ENCODE assay signal across 23 mouse cellular contexts in the genomic region with DNA sequence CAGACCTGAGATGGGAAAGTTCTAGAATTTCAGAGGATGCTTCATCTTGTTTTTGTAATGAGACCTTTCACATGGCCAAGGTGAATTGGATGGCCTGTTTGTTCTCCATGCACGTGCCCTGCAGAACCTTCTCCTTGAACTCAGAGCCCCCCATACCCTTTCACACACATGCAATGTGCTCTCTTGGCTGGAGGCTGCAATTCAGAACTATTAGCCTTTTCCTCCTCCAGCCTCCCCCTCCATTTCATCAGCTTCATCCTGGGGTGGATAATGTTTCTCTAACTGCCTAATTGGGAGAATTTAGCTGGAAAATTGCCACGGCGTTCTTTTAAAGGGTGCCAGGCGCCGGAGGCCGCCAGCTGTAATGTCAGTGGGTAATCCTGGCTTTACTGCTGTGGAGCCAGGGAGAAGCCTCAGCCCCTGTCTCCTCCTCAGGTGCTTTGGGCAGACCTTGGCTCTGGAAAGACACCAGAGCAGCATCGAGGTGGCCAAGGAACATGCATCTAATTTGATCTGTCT.
A peak's percentile ranks its signal among the peaks of the same experiment; 100 is the strongest.
DNase-seq lines count a peak whose midpoint lies in the region; ATAC-seq and TF ChIP-seq lines count a peak whose summit lies in the region.
"Had no signal": no experiment of that assay in that cellular context is flagged by ENCODE, and none has a peak within 500 bp of the region (broad histone marks: within the 10 kb centered on the region; RNA-seq: fewer than 3 reads in every experiment).

No protein-coding gene starts in this region.

- H3K4me2 ChIP-seq in hindbrain, postnatal 0 days (ENCODE audit: low read depth, low read length), result no peak overlapping the region
- no peak overlapping the region for H3K4me2 ChIP-seq in hindbrain, embryonic 13.5 days
- no peak overlapping the region for H3K4me2 ChIP-seq in midbrain, postnatal 0 days (ENCODE audit: low read depth, low read length, poor library complexity, severe bottlenecking)
- H3K4me2 ChIP-seq in midbrain, embryonic 11.5 days, result no peak overlapping the region
- no peak overlapping the region for H3K4me2 ChIP-seq in forebrain, embryonic 15.5 days (replicated peaks)
- H3K4me2 ChIP-seq: limb, embryonic 13.5 days; liver, embryonic 15.5 days; midbrain, embryonic 15.5 days; neural tube, embryonic 15.5 days had no signal

- H3K4me1 ChIP-seq in hindbrain, postnatal 0 days (ENCODE audit: insufficient read depth, low read length), result 0 out of 2 replicates have a peak, but pooled peaks cover 11% of the 10 kb centered on the region
- peaks cover 5% of the 10 kb centered on the region for H3K4me1 ChIP-seq in hindbrain, embryonic 13.5 days (replicated peaks)
- H3K4me1 ChIP-seq in midbrain, postnatal 0 days (ENCODE audit: insufficient read depth, low read length), result no peaks in the 10 kb centered on the region
- H3K4me1 ChIP-seq in midbrain, embryonic 11.5 days (ENCODE audit: control insufficient read depth, insufficient read depth, low read length), result no peaks in the 10 kb centered on the region
- H3K4me1 ChIP-seq in forebrain, embryonic 15.5 days, result peaks cover 18% of the 10 kb centered on the region
- H3K4me1 ChIP-seq: liver, embryonic 15.5 days; megakaryocyte, embryonic 14.5 days had no signal

- H3K36me3 ChIP-seq in hindbrain, postnatal 0 days (ENCODE audit: insufficient read depth, low read length), result no peaks in the 10 kb centered on the region
- no peaks in the 10 kb centered on the region for H3K36me3 ChIP-seq in hindbrain, embryonic 13.5 days
- no peaks in the 10 kb centered on the region for H3K36me3 ChIP-seq in midbrain, postnatal 0 days (ENCODE audit: insufficient read depth, low read length)
- no peaks in the 10 kb centered on the region for H3K36me3 ChIP-seq in midbrain, embryonic 11.5 days (ENCODE audit: control insufficient read depth, insufficient read depth, low read length)
- H3K36me3 ChIP-seq in forebrain, embryonic 15.5 days, result no peaks in the 10 kb centered on the region
- H3K36me3 ChIP-seq: limb, embryonic 13.5 days; liver, embryonic 15.5 days; midbrain, embryonic 15.5 days; neural tube, embryonic 15.5 days had no signal

- H3K4me3 ChIP-seq in hindbrain, postnatal 0 days (ENCODE audit: low read length), result no peak overlapping the region
- no peak overlapping the region for H3K4me3 ChIP-seq in hindbrain, embryonic 13.5 days
- H3K4me3 ChIP-seq in midbrain, postnatal 0 days (ENCODE audit: low read depth, low read length), result no peak overlapping the region
- H3K4me3 ChIP-seq in midbrain, embryonic 11.5 days (ENCODE audit: low read depth, low read length), result no peak overlapping the region
- no peak overlapping the region for H3K4me3 ChIP-seq in forebrain, embryonic 15.5 days
- H3K4me3 ChIP-seq: heart, adult 2 months; limb, embryonic 13.5 days; liver, embryonic 15.5 days; megakaryocyte, embryonic 14.5 days; midbrain, embryonic 15.5 days; neural tube, embryonic 15.5 days had no signal

- ATAC-seq in hindbrain, postnatal 0 days, result no peak
- ATAC-seq in hindbrain, embryonic 13.5 days (ENCODE audit: low FRiP score), result no peak
- ATAC-seq in midbrain, postnatal 0 days (ENCODE audit: low FRiP score), result no peak
- no peak for ATAC-seq in midbrain, embryonic 11.5 days (ENCODE audit: low FRiP score)
- ATAC-seq in forebrain, embryonic 15.5 days (replicated peaks), result peak; percentile 64
- ATAC-seq: midbrain, embryonic 15.5 days; Patski had no signal

- peak; percentile 61 for DNase-seq in hindbrain, postnatal 0 days (ENCODE audit: low spot score)
- peak; percentile 62 for DNase-seq in midbrain, postnatal 0 days (ENCODE audit: low spot score)
- DNase-seq in midbrain, embryonic 11.5 days (ENCODE audit: low spot score, missing footprints), result no peak
- DNase-seq in MN1 (ENCODE audit: low spot score), result no peak
- no peak for DNase-seq in testis, postnatal 14 days (ENCODE audit: low spot score)
- DNase-seq: adrenal gland, adult 8-10 months; cerebellum, adult 11 months; gastrocnemius, postnatal 14 days; heart, adult 2 months; heart, postnatal 36 days; kidney, adult 18-20 months; lung, postnatal 14 days; right cerebral cortex, postnatal 4 days had no signal

- no peaks in the 10 kb centered on the region for H3K9me3 ChIP-seq in hindbrain, postnatal 0 days (ENCODE audit: low read length)
- H3K9me3 ChIP-seq in hindbrain, embryonic 13.5 days, result no peaks in the 10 kb centered on the region
- no peaks in the 10 kb centered on the region for H3K9me3 ChIP-seq in midbrain, postnatal 0 days (ENCODE audit: low read length)
- H3K9me3 ChIP-seq in midbrain, embryonic 11.5 days (ENCODE audit: control insufficient read depth, low read length), result no peaks in the 10 kb centered on the region
- no peaks in the 10 kb centered on the region for H3K9me3 ChIP-seq in forebrain, embryonic 15.5 days
- H3K9me3 ChIP-seq: limb, embryonic 13.5 days; liver, embryonic 15.5 days; megakaryocyte, embryonic 14.5 days; midbrain, embryonic 15.5 days; neural tube, embryonic 15.5 days had no signal

- no peaks in the 10 kb centered on the region for H3K27me3 ChIP-seq in hindbrain, postnatal 0 days (ENCODE audit: insufficient read depth, low read length)
- peaks cover 45% of the 10 kb centered on the region for H3K27me3 ChIP-seq in hindbrain, embryonic 13.5 days
- no peaks in the 10 kb centered on the region for H3K27me3 ChIP-seq in midbrain, postnatal 0 days (ENCODE audit: insufficient read depth, low read length)
- H3K27me3 ChIP-seq in midbrain, embryonic 11.5 days (ENCODE audit: control insufficient read depth, insufficient read depth, low read length), result peaks cover 3% of the 10 kb centered on the region; the same call in 1 of the 2 replicates
- no peaks in the 10 kb centered on the region for H3K27me3 ChIP-seq in forebrain, embryonic 15.5 days
- H3K27me3 ChIP-seq: limb, embryonic 13.5 days; liver, embryonic 15.5 days; megakaryocyte, embryonic 14.5 days; Patski had no signal

- no peak overlapping the region for H3K9ac ChIP-seq in hindbrain, postnatal 0 days (replicated peaks; ENCODE audit: low read length)
- H3K9ac ChIP-seq in hindbrain, embryonic 13.5 days, result no peak overlapping the region
- no peak overlapping the region for H3K9ac ChIP-seq in midbrain, postnatal 0 days (replicated peaks; ENCODE audit: low read length, poor library complexity, severe bottlenecking)
- no peak overlapping the region for H3K9ac ChIP-seq in midbrain, embryonic 11.5 days (ENCODE audit: low read length)
- H3K9ac ChIP-seq in forebrain, embryonic 15.5 days (replicated peaks), result no peak overlapping the region
- H3K9ac ChIP-seq: limb, embryonic 13.5 days; liver, embryonic 15.5 days; midbrain, embryonic 15.5 days; neural tube, embryonic 15.5 days had no signal

- H3K27ac ChIP-seq in hindbrain, postnatal 0 days, result no peak overlapping the region
- H3K27ac ChIP-seq in hindbrain, embryonic 13.5 days, result no peak overlapping the region
- no peak overlapping the region for H3K27ac ChIP-seq in midbrain, postnatal 0 days (ENCODE audit: low read depth, low read length)
- H3K27ac ChIP-seq in midbrain, embryonic 11.5 days (ENCODE audit: low read depth, low read length), result no peak overlapping the region
- no peak overlapping the region for H3K27ac ChIP-seq in forebrain, embryonic 15.5 days (replicated peaks)
- H3K27ac ChIP-seq: heart, adult 2 months; kidney, postnatal 0 days; limb, embryonic 13.5 days; liver, embryonic 15.5 days; midbrain, embryonic 15.5 days; neural tube, embryonic 15.5 days; stomach, postnatal 0 days had no signal

- 59% methylated on average over 7 of the region's 7 CpGs for WGBS in hindbrain, postnatal 0 days
- 84% methylated on average over 7 of the region's 7 CpGs for WGBS in hindbrain, embryonic 13.5 days
- 71% methylated on average over 7 of the region's 7 CpGs for WGBS in midbrain, postnatal 0 days
- WGBS in midbrain, embryonic 11.5 days, result 89% methylated on average over 7 of the region's 7 CpGs
- WGBS in forebrain, embryonic 15.5 days, result 21% methylated on average over 7 of the region's 7 CpGs

- no peak for TF ChIP-seq CTCF in hindbrain, postnatal 0 days (IDR thresholded peaks at IDR 0.05; ENCODE audit: low read depth)
- no peak for TF ChIP-seq CTCF in midbrain, postnatal 0 days (IDR thresholded peaks at IDR 0.05)

Comparison
In these comparisons a context has a peak if more than half of its experiments do, and no peak if none do; other contexts are left out.
1. DNase-seq: peak in hindbrain, postnatal 0 days (single experiment) and midbrain, postnatal 0 days (single experiment); none in midbrain, embryonic 11.5 days (single experiment), MN1 (single experiment) and testis, postnatal 14 days (single experiment).